Mouse (Mus musculus): ENCODE measurements around the gene St5.

DNA sequence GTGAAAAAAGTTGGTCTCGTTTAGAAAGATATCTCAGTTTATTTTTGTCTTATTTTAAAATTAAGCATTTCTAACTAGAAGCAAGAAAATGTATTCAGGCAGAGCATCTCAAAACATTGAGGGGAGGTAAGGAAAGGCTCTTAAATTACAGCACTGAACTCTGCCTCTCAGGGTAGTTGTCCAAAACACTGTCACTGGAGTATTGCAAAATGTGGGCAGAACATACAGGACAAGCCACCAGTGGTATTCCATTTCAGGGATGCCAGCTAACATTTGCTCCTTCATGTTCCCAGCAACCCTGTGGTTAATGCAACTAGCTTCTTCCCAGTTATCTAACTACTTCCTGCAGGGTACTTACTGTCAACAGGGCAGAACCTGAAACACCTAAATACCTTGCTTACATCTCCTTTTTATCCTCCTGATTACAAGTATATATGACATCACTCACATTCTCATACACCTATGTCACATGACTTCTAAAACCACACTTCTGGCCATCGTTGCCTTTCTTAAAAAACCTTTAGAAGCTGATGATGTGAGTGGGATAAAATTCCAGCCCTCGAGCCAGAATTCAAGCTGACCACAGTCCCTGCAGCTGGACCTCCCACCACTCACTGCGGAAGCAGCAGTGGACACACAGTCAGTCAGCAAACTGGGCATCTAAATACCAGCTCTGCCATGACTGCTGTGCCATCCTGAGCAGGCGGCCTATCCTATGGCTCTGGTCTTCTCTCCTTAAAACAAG, 33.8 kb downstream of the St5 start:
- TF ChIP-seq EP300 (IDR thresholded peaks at IDR 0.05) (no peak), CTCF (IDR thresholded peaks at IDR 0.05) (no peak)
